Mouse (Mus musculus): Measurements from ENCODE around the gene Gm20855. TPM values are rescaled to one million over a fixed set of nuclear protein-coding genes. Genes with fewer than 3 reads are reported as not detected.

Gene Gm20855
- not detected in 2 replicates for polyA plus RNA-seq (2012; rRNA removed; ENCODE audit: low replicate concordance)

DNA sequence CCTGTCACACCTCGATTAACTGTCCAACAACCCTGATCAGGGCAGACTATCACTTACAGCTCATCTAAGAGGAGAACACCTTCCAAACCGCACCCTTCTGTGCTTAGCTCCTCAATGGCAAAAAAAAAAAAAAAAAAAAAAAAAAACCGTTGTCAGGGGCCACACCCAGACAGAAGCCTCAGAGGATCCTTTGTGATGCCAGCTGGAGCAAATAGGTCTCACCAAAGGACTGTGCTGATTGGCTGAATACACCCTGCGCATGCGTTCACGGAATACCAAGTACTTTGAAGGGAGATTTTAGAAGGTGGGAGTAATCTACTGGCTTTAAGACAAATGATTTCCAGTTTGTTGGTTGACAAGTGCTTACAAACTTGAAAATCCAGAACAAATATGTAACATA is at the start of gene Gm20855:
Gm20855 (minus strand) TSS at position 101 of the 400 bp plus-strand sequence.

